Mouse (Mus musculus): ENCODE measurements at regions not wholly inside any gene's neighbourhood (a gene's known extent, or its start where the extent isn't known, plus 50 kb on each side); places are given as distances from the start of the nearest gene placed in this dataset.

GRCm38 (mm10) chr3:147180711-147181110 is 328.5 kb downstream of the Ttll7 start:
- TF ChIP-seq CTCF (IDR thresholded peaks at IDR 0.05; ENCODE audit: low read depth) (no peak), EP300 (IDR thresholded peaks at IDR 0.05; ENCODE audit: low read depth) (no peak)
